Mouse (Mus musculus) small intestine, adult 2 months (tissue): ENCODE measurements around the gene Ptn.

Source experiments
- CTCF ChIP-seq: fragments of 200-500 bp; IDR thresholded peaks from 2 replicates; pipeline ENCODE4 v1.5.1; 2012; ENCODE audit warnings: low read depth, mild to moderate bottlenecking, control low read depth, inconsistent platforms, low read length, moderate library complexity, mixed read lengths; ENCODE audit not compliant: insufficient replicate concordance, insufficient read length; ENCODE audit errors: extremely low read depth
- POLR2A ChIP-seq: fragments of 200-500 bp; IDR thresholded peaks from 2 replicates; pipeline ENCODE4 v1.6.1; 2012; ENCODE audit warnings: low read depth, mild to moderate bottlenecking, control low read depth, inconsistent platforms, low read length, moderate library complexity

DNA sequence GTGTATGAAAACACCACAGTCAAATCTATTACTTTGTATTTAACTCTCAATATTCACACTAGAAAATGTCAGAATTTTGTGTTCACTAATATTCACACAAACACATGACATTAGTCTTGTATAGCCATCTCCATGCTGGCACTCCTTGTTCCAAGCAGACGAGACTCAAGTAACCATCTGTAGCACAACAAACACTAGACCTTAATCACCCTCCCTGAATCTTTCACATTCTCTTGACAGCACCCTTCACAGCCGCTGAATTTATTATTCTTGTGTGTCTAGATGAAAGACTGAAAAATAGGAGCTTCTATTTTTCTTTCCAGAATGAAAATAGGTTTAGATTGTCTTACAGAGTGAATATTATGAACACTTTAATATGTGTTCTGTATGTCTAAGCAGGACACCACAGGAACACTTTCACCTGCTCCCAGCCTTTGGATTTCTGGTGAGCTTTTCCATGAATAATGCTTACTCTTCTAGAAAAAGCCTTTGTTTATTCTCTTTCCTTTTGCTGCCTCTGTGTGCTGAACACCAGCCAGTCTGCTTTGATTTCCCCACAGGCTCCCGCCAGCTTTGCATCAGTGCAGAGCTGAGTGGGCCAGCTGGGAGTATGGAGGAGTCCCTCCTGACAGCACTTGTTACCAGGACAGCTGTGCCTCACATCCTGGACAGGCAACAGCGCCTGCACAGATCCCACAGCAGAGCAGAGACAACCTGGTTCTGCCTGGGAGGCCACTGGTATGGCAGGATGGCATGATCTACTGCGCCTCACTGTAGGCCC lies 87.1 kb downstream of the Ptn start:
- TF ChIP-seq CTCF (no peak), POLR2A (no peak)
